Mouse (Mus musculus) lung, adult 2 months (tissue): ENCODE measurements at regions not wholly inside any gene's neighbourhood (a gene's known extent, or its start where the extent isn't known, plus 50 kb on each side); places are given as distances from the start of the nearest gene placed in this dataset.

Source experiments
- CTCF ChIP-seq: fragments of 200-500 bp; IDR thresholded peaks from 2 replicates; pipeline ENCODE4 v1.5.1; 2011; ENCODE audit warnings: mild to moderate bottlenecking, low read length, control low read depth; ENCODE audit not compliant: insufficient read depth
- POLR2A ChIP-seq: fragments of 200-500 bp; IDR thresholded peaks from 2 replicates; pipeline ENCODE4 v1.6.1; 2011; ENCODE audit warnings: low read depth, mild to moderate bottlenecking, control low read depth, low read length, borderline replicate concordance; ENCODE audit errors: extremely low read depth

- TF ChIP-seq CTCF (no peak), POLR2A (no peak)
These were observed 512.2 kb downstream of the Med13l start for GRCm38 (mm10) chr5:119072712-119073111.
